Mouse (Mus musculus) spleen, postnatal 4 days (tissue): ENCODE data around the gene Pik3c2g.

Source experiments
- DNase-seq, 2 experiments: peaks; one replicate each; pipeline ENCODE4 v3.0.0; 2022; ENCODE audit warnings: low spot score in 2 of 2

Pik3c2g gene

GRCm38 (mm10) chr6:139586892-139587291 lies at the start of gene Pik3c2g:
Pik3c2g (plus strand) TSS chr6:139587221.
- DNase-seq: no peak

GRCm38 (mm10) chr6:139538469-139538868 lies 48.6 kb upstream of the Pik3c2g start:
- no peak for DNase-seq

GRCm38 (mm10) chr6:139555537-139556179 lies 31.4 kb upstream of the Pik3c2g start:
- no peak for DNase-seq

GRCm38 (mm10) chr6:139569211-139569610 lies 17.8 kb upstream of the Pik3c2g start:
- DNase-seq: no peak

GRCm38 (mm10) chr6:139575854-139576253 lies 11.2 kb upstream of the Pik3c2g start:
- no peak for DNase-seq

GRCm38 (mm10) chr6:139576261-139577014 lies 10.6 kb upstream of the Pik3c2g start:
- no peak for DNase-seq

GRCm38 (mm10) chr6:139577026-139577861 lies 9.8 kb upstream of the Pik3c2g start:
- DNase-seq: no peak

- DNase-seq: no peak
Observed at GRCm38 (mm10) chr6:139587478-139587877, 457 bp downstream of the Pik3c2g start.

GRCm38 (mm10) chr6:139588409-139588808 lies 1.4 kb downstream of the Pik3c2g start:
- DNase-seq: no peak

- no peak for DNase-seq
Observed at GRCm38 (mm10) chr6:139589291-139589690, 2.3 kb downstream of the Pik3c2g start.

- DNase-seq: no peak
Observed at GRCm38 (mm10) chr6:139589854-139590253, 2.8 kb downstream of the Pik3c2g start.

GRCm38 (mm10) chr6:139592081-139592480 lies 5.1 kb downstream of the Pik3c2g start:
- DNase-seq: no peak

GRCm38 (mm10) chr6:139596433-139596832 lies 9.4 kb downstream of the Pik3c2g start:
- no peak for DNase-seq

- no peak for DNase-seq
Observed at GRCm38 (mm10) chr6:139599216-139599615, 12.2 kb downstream of the Pik3c2g start.

GRCm38 (mm10) chr6:139618774-139619173 lies 31.8 kb downstream of the Pik3c2g start:
- DNase-seq: no peak

- DNase-seq: no peak
Observed at GRCm38 (mm10) chr6:139624756-139625155, 37.7 kb downstream of the Pik3c2g start.

- no peak for DNase-seq
Observed at GRCm38 (mm10) chr6:139634561-139634960, 47.5 kb downstream of the Pik3c2g start.

- no peak for DNase-seq
Observed at GRCm38 (mm10) chr6:139655399-139655798, 68.4 kb downstream of the Pik3c2g start.

GRCm38 (mm10) chr6:139662462-139662861 lies 75.4 kb downstream of the Pik3c2g start:
- no peak for DNase-seq

GRCm38 (mm10) chr6:139718416-139718984 lies 131.5 kb downstream of the Pik3c2g start:
- DNase-seq: no peak

- DNase-seq: no peak
Observed at GRCm38 (mm10) chr6:139719639-139720221, 132.7 kb downstream of the Pik3c2g start.
